Mouse (Mus musculus) liver, embryonic 14.5 days (tissue): ENCODE results near the gene Cd52.

Experiments
- CTCF ChIP-seq: IDR thresholded peaks from 2 replicates; pipeline ENCODE4 v1.5.1; 2016; ENCODE audit warnings: antibody characterized with exemption, low read depth, control low read depth
- EP300 ChIP-seq: IDR thresholded peaks from 2 replicates; pipeline ENCODE4 v1.6.1; 2016; ENCODE audit warnings: antibody characterized with exemption, low read depth

- TF ChIP-seq CTCF = no peak
- no peak for TF ChIP-seq EP300
Measured at GRCm38 (mm10) chr4:134047648-134048047, 47.2 kb downstream of the Cd52 start.
